Mouse (Mus musculus) adrenal gland, adult 18-20 months (tissue): ENCODE measurements around the gene 2410141K09Rik. TPM values are rescaled to one million over a fixed set of nuclear protein-coding genes. Genes with fewer than 3 reads are reported as not detected.
"Not testable (repeated sequence)": the region's sequence is repeated elsewhere in the genome, so short reads cannot be mapped to it uniquely, and the experiment has no call there.

Source experiments
- DNase-seq, 2 experiments: peaks; one replicate each; pipeline ENCODE4 v3.0.0; 2021 to 2022; ENCODE audit warnings: low spot score in 2 of 2
- long read RNA-seq, 2 experiments: library from polyadenylated mRNA; stranded (forward); transcript quantifications; one replicate each; pipeline ENCODE4 v2.0.0; 2021
- total RNA-seq, 2 experiments: library from RNA; stranded (reverse); gene quantifications; 1 replicate in 1 of 2; 2 replicates in 1 of 2; pipeline ENCODE4 v1.2.3; 2021

2410141K09Rik gene
- total RNA-seq: not detected
- long read RNA-seq, experiment 1: 0 reads
- long read RNA-seq, experiment 2: 0 reads

- not testable (repeated sequence) for DNase-seq
Observed at GRCm38 (mm10) chr13:66441018-66441417, at the start of gene 2410141K09Rik. TSS of gene 2410141K09Rik (minus strand) at chr13:66441118.

GRCm38 (mm10) chr13:66426858-66427257 is 14.1 kb downstream of the 2410141K09Rik start:
- not testable (repeated sequence) for DNase-seq

- not testable (repeated sequence) for DNase-seq
Observed at GRCm38 (mm10) chr13:66414962-66415361, 26.0 kb downstream of the 2410141K09Rik start.

Other genes with a start within 250 kb of the 2410141K09Rik start
- not detected for gene Gm10772, start 213.5 kb downstream of the 2410141K09Rik start, total RNA-seq